Mouse (Mus musculus) brain, embryonic 18.5 days (tissue): ENCODE data around the gene Prox1.

ENCODE experiments used
- DNase-seq: peaks from one replicate; pipeline ENCODE4 v3.0.0-alpha.2; 2012; ENCODE audit warnings: low read depth, low spot score

Prox1 gene

GRCm38 (mm10) chr1:190169911-190170818 is at the start of gene Prox1:
TSS of gene Prox1 (minus strand) at chr1:190170714.
- peak; percentile 73 for DNase-seq

- no peak for DNase-seq
Measured at GRCm38 (mm10) chr1:190216621-190217020, 46.1 kb upstream of the Prox1 start.

- DNase-seq, result no peak
Measured at GRCm38 (mm10) chr1:190214626-190215025, 44.1 kb upstream of the Prox1 start.

- peak; percentile 56 for DNase-seq
Measured at GRCm38 (mm10) chr1:190213175-190213574, 42.7 kb upstream of the Prox1 start.

- DNase-seq, result no peak
Measured at GRCm38 (mm10) chr1:190207246-190207645, 36.7 kb upstream of the Prox1 start.

GRCm38 (mm10) chr1:190205691-190206090 is 35.2 kb upstream of the Prox1 start:
- DNase-seq, result no peak

GRCm38 (mm10) chr1:190204378-190205070 is 34.0 kb upstream of the Prox1 start:
- DNase-seq, result no peak

GRCm38 (mm10) chr1:190201696-190202095 is 31.2 kb upstream of the Prox1 start:
- no peak for DNase-seq

GRCm38 (mm10) chr1:190200996-190201395 is 30.5 kb upstream of the Prox1 start:
- DNase-seq, result no peak

- no peak for DNase-seq
Measured at GRCm38 (mm10) chr1:190198247-190198646, 27.7 kb upstream of the Prox1 start.

GRCm38 (mm10) chr1:190192011-190192410 is 21.5 kb upstream of the Prox1 start:
- no peak for DNase-seq

- no peak for DNase-seq
Measured at GRCm38 (mm10) chr1:190190231-190190965, 19.9 kb upstream of the Prox1 start.

GRCm38 (mm10) chr1:190189125-190189524 is 18.6 kb upstream of the Prox1 start:
- DNase-seq, result no peak

GRCm38 (mm10) chr1:190186336-190186735 is 15.8 kb upstream of the Prox1 start:
- no peak for DNase-seq

- DNase-seq, result no peak
Measured at GRCm38 (mm10) chr1:190185284-190185683, 14.8 kb upstream of the Prox1 start.

GRCm38 (mm10) chr1:190183574-190183973 is 13.1 kb upstream of the Prox1 start:
- DNase-seq, result no peak

- DNase-seq, result no peak
Measured at GRCm38 (mm10) chr1:190181765-190182164, 11.3 kb upstream of the Prox1 start.

- DNase-seq, result no peak
Measured at GRCm38 (mm10) chr1:190180861-190181260, 10.3 kb upstream of the Prox1 start.

- no peak for DNase-seq
Measured at GRCm38 (mm10) chr1:190176961-190177360, 6.4 kb upstream of the Prox1 start.

- no peak for DNase-seq
Measured at GRCm38 (mm10) chr1:190174671-190175661, 4.5 kb upstream of the Prox1 start.

- DNase-seq, result no peak
Measured at GRCm38 (mm10) chr1:190174231-190174630, 3.7 kb upstream of the Prox1 start.
